Mouse (Mus musculus) kidney, adult 8-10 months (tissue): ENCODE results near the gene Hdac4.

Experiments used
- DNase-seq, 2 experiments: peaks; one replicate each; pipeline ENCODE4 v3.0.0; 2022

Gene Hdac4

DNA sequence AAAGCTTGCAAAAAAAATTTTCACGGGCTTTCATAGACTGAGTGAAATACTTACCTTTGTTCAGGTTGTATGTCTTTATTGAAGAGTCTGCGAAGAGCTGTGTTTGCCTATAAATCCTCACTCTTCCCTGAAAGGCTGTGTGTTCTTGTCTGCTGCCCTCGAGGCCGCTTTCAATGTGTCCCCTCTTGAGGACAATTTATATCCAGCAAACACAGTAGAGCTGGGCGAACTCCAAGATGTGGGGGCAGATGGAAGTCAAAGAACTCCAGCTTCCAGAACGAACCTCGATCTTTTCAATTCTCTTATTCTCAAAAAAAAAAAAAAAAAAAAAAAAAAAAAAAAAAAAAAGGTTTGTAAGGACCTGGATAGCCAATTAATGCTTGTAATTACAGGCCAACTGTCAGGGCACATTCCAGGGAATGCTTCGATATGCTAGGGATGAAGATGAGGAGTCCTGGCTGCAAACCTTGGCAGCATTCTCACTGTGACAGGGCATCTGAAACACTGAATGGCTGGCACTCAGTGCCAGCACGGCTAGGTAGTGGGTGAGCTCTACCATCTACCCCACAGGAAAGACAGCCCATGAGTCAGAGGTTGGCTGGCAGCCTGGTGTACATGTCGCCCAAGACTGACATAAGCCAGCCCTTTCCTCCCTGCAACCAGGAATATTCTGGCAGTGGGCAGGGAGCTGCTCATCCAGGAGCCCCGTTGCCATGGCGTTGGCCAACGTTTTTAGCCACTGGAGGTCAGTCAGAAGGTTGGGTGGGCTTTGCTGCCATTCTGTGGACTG, at the start of gene Hdac4:
Gene Hdac4 (minus strand): TSS at position 340 of the 790 bp plus-strand sequence.
- DNase-seq = no peak

DNA sequence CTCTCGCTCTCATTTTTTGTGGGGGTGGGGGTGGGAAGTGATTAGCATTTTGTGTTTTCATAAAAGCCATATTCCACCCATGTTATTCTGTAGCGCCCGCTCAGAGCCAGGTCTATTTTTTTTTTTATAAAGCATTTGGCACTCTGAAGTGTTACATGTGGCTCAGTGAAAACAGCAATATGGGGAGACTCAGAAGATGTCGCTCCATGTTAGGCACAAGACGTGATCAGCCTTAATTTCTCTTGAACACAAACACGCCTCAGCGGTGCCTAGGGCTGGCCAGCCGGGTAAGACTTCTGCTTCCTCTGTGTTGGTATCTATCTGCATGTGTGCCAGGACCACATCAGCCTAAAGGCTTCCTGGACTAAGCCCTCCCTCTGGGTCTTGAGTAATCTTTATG, 48.0 kb upstream of the Hdac4 start:
- DNase-seq = no peak

DNA sequence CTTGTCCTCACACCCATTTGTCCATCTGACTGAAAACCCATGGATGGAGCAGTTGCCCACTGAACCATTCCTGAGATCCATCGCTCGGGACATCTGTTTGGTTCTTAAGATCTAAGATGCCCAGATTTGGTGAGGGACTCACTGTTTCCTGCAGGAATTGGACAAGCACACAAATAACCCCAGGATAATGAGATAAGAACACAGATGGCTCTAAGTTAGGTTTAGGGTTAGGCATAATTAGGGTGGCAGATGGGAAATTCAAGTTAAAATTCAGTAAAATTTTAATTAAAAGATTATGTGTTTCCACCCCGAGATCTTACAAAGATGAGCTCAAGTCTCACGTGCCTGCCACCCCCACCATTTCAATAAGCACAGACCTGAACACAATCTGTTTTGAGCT, 44.6 kb upstream of the Hdac4 start:
- DNase-seq = no peak

DNA sequence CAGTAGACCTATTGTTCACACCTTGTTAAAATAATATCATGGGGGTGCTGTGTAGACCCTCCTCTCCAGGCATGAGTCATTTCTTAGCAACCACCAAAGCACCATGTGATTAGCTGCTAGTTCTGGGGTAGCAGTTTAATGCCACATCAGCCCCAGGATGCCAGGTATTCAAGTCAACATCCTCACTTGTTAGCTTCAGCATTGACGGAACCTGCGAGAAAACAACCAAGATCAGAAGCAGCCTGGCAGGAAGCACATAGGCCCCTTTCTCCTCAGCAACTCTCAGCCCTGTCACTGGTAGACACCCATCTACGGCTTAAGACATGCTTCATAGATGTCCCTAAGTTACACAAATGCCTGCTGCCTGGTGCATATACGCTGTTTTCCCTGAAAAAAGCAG, 40.1 kb upstream of the Hdac4 start:
- no peak for DNase-seq

DNA sequence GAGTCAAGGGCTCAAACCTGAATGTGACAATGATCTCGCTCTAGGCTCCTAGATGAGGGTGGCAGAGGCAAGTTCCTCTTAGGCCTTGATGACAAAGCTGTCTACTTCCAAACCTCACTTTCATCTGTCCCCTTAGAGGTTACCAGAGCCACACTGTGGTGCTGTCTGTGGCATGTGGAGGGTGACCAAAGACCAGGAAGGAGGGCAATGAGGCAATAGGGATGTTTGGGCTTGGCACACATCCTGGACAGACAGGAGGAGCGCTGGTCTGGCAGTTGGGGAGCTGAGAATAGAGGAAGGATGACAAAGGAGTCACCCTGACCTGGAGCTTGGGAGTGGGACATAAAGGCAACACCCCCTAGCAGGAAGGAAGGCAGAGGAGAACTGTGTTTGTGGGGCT, 29.8 kb upstream of the Hdac4 start:
- no peak for DNase-seq

DNA sequence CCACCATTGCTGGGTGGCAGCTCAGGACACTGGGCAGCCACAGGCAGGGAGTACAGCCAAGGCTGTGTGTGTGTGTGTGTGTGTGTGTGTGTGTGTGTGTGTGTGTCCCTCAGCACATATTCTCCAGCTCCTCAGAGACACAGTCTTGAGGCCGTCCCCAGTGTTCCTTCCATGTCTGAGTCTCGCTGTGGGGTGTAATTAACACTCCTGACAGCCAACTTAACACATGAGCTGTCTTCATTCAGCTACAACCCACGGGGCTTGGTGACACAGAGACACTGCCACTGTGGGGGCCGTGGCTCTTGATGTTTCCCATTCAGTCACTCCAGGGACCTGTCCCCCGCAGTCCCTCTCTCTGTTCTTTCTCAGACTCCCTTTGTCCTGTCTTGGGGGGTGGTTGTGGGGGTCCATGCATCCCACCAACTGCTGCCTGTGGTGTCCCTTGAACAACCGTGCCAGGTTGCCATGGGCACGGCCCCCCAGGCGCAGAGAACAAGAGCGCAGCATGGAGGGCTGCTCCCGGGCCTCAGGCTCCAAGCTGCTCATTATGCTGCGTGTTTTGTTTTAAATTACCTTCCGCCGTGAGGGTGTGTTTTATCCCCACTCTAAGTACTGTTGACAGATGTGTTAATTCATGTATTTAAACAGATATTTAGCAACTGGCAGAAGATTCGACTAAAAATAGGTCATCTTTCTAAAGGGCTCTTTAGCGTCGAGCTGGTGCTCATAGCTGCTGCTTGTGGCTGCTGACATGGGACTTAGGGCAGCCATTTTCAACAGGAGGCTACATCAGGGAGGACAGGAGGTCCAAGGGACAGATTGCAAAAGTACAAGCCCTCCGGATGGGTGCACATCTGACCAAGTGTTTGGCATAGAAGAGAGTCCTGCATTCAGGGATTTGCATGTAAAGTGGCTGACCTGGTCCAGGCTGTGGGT, 28.7 kb upstream of the Hdac4 start:
- DNase-seq = no peak

DNA sequence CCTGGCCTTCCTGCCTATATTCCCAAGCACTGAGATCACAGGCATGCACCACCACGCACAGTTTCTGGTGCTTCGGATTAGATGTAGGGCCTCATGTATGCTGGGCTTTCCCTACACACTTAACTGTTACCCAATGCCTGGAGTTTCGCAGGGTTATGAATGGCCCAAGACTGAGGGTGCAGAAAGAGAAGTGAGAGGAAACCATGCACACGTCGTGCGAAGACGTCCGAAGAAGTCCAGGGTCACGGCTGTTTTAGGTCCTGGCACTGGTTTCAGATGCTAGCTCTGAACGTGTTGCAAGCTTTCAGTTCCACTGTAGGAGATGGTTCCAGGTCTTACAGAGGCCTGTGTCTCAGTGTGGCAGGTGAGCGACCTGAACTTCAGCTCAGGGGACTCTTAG, 21.2 kb upstream of the Hdac4 start:
- no peak for DNase-seq

DNA sequence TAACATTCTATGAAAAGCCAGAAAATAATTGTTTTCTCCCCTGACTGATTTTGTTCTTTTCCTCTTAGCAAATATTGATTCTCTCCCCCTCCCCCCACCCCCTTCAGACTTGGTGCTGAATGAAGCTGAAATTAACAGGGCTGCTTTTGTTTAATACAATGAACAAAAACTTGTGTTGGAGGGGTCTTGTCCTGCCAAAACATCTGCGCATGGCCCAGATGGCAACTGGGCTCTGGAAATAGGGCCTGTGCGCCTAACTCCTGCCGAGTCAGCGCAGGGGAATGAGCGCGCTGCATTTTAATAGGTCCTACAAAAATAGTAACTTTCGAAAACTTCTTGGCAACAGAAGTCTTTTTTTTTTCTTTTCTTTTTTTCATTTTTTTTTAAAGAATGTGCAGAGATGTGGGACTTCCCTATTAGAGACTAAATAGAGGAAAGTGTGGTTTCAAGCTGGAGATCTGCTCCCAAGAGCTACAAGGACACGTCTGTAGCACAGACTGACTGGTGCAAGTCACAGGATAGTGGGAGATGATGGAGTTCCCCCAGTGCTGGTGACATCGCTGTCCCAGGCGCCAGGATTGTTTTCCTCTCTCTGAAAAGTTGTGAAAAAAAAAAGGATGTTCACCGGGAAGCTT, 20.6 kb upstream of the Hdac4 start:
- no peak for DNase-seq

DNA sequence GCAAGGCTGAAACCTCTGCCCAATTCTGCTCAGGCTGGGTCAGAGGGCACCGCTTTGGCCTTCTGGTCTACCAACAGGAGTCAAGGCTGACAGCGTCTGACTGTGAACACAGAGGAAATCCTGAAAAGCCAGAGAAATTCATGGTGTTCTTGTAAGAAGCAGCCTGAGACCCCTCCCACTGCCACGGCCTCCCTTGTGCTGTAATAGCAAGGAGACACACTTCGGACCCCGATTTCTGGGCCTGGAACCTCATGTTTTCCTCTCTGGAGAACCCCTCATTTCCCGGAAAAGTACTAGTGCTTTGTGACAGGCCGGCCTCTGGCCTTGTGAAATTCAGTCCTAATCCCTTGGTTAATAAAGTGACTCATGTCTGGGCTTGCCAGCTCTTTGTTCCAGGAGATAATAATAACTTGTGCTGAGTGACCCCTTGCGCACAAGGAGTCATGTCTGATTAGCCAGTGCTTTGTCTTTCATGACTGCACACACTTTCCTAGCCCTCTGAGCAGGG, 19.7 kb upstream of the Hdac4 start:
- DNase-seq = no peak

DNA sequence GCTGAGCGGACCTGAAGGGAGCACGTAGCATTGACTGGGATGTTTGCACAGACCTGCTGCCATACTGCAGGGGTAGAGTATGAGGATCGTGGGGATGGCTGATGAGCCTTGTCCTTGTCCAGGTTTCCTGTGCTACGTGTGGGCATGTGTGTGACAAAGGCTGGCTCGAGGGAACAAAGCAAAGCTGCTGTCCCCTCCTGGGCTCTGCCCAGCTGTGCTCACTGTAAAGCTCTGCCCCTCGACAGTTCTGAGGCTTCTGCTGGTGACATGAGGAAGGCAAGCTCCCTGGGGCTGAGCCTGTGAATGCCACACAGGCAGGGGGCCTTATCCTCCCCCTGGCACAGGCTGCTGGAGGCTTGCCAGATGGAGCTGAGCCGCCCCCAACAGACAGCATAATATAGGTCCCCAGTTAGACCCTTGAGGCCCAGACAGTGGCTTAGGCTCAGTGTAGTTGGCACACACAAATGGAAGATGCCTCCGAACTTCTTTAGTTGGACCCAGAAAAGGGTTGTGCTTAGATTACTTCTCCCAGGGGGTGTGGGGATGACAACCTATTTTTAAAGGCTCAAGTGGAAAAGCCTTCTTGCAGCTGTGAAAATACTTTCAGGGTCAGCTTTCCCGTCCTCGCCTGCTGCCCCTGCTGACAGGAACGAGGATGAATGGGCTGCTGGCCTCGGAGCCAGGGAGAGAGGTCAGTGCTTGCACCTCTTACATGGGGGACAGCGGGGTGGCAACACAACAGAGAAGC, 16.7 kb upstream of the Hdac4 start:
- no peak for DNase-seq

DNA sequence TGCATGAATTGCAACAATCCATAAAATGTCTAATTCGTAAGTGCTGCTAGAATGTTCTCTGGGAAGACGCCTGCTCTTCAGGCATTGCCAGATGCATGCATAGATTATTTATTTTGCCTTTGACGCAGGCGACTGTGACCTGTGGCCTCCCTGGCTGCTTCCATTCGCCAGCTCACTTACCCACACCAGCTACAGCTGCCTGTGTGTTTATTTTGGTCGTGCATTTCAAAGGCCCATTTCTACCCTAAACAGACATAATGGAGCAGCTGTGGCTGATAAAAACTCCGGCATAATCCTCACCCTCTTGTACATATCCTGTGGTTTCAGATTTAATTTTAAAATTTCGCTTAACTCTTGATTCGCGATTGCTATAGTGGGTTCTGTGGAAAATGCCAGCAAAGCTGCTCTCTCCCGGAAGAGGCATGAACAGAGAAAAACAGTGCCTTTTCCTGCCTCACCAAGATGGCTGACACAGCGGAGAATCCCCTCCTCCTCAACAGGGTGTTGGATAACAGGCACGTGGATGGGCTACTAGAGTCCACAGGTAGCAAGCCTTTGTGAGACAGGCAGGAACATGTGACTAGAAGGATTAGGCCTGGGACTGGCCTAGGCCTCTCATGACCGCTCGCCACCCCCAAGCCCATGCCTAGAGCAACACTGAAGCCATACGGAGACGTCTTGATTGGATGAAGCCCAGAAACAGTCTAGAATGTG, 7.3 kb upstream of the Hdac4 start:
- DNase-seq = no peak

DNA sequence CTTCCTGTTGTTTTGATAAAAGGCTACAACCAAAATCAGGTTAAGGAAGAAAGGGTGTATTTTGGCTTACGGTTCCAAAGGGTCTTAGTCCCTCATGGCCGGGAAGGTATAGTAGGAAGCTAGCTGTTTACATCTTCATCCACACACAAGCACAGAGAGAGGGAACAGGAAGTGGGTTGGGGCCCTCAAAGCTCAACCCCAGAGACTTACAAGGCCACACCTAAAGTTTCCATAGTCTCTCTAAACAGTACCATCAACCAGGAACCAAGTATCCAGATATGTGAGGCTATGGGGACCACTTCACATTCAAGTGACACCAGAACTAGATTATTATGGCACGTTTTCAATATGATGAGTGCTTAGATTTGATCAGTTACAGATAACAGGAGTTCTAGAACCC, 5.0 kb downstream of the Hdac4 start:
- no peak for DNase-seq

DNA sequence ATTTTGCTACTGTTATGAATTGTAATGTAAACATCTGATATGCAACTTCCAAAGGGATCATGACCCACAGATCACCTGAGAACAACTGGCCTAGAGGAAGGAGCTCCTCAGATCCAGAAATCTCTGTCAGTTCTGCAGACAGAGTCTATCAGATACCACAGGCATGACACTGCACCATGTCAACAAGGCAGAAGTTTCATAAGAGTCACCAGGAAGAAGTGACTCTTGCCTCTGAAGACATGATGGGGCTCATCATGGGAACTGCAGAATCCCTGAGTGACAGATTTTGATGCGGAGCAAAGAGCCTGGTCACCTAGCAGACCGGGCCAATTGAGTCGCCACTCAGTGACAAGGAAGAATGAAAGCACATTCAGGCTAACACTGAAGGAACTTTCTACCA, 8.4 kb downstream of the Hdac4 start:
- DNase-seq = no peak

DNA sequence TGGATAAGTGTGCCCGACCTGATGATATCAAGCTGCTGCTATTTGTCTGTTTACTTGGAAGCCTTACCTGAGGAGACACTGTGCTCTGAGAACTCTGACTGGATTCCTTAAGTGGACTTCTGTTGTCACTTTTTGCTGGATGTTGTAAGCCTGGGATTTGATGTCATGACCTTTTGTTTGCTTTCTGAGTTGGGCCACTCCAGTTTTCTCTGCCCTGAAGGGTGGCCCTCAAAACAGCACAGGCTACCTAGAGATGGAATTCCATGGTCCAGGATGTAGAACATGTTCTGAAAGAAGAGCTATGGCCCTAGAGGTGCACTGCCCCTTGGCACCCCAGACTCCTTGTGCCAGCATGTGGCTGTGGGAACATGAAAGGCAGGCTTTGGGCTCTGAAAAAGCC, 10.9 kb downstream of the Hdac4 start:
- no peak for DNase-seq

DNA sequence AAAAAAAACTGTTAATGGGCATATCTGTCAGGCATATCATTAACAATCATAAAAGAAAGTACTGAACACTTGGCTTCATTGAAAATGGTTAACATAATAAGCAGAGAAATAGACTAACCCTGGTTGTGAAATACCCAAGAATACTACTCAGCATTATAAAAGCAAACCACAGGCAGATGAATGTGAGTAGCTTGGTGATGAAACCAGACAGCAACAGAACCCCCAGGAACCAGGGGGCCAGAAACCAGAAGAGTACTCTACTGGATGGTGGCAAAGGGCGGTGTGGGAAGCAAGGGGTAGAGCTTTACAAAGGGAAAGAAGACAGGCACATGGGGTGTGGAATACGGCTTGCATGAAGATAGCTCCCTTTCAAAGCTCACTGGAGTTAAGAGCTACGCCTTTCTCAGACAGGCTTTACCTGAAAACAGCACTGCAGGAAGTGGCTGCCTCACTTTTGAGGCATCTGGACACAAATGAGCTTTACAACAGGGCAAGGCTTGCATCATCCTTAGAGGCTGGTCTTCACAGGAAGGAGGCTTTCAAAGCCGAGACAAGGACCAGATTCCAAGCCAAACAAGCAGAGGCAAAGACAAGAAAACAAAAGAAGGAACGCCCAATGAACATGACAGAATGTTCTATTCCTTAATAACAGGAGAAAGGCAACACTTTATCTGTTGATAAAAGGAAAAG, 12.3 kb downstream of the Hdac4 start:
- no peak for DNase-seq

DNA sequence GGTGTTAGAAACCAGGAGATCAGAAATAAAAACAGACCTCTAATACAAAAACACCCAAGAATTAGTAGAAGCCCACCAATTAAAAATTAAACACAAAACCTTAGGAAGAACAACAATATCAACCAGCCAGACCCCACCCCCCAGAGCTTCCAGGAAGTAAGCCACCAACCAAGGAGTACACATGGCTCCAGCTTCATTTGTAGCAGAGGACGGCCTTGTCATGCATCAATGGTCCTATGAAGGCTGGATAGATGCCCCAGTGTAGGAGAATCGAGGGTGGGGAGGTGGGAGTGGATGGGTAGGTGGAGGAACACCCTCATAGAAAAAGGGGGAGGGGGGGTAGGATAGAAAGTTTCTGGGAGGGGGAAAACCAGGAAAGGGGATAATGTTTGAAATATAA, 13.5 kb downstream of the Hdac4 start:
- no peak for DNase-seq

DNA sequence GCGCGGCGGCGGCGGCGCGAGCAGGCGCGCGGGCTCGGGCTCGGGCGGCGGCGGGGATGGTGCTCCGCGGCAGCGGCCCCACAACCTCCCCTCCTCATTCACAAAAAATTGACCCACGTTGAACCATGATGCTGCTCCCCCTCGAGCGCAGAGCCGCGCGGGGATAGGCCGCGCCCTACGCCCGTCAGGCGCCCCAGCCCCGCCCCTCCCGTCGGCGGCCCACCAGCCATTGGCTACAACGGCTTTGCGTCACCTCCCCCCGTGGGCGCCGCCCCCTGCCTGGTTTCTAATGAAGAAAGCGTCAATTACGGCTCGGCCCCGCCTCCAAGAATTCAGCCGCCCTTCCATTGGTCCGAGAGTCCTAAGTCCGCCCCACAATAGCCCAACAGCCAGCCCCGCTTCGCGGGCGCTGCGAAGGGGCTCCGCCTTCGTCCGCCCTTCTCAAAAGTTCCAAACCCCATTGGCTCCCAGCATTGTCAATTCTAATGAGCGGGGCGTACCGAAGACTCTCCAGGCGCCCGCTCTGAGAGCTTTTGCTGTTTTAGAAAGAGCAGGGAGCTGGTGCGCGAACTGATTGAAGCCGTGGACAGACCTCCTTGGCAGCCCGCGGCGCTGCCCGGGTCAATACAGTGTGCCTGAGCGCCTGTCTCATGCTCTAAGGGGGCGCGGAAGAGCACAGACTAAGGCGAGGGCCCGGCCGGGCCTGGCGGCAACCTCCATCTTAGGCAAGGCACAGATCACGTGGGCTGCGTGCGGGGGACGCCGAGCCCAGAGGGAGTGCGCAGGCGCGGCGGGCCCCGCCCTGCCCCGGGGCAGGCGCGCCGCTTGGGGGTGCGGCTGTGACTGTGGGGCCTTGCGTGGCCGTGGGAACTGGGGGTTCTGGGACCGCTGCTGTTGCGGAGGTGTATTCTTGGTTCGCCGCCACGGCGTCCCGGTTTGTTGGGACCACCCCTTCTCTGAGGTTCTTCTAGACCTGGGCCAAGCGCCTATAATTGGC, 15.1 kb downstream of the Hdac4 start:
- DNase-seq = peak; percentile 100

DNA sequence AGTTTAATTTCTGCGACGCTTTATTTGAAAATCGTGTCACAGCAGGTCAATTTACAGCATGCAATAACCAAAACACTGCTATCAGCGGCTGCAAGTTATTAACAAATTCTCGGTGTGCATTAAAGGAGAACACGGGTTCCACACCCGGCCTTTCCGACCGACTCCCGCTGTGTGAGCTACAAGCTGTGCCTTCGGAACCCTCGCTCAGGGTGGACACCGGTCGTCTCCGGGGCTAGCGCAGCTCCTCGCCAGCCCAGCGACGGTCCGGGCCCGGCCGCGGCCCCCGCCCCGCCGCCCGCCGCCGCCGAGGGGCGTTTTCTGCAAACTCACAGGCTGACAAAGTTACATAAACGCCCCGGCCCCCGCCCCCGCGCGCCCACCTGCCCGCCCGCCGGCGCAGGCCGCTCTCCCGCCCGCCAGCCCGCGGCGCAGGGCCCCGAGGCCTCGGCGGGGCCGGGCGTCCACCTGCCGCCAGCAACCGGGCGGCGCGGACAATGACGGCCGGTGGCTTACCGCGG, 16.0 kb downstream of the Hdac4 start:
- DNase-seq = peak; percentile 37 to 49

DNA sequence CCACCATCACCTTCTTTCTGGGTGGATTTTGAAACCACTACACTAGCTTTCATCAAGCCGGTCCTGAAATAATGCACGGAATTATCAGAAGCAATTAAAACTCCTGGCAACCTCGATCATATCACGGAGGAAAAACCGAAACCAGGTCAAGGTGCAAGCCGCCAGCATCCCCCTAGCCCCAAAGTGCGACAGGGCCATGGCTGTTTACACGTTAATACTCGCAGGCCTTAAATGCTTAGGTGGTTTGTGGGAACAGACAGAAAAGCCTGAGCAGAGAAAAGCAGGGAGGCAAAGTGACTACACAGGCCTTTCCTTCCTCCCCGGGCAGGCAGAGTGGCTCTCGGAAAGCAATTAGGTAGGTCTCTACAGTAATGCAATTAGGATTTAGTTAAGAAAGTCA, 16.4 kb downstream of the Hdac4 start:
- peak; percentile 17 to 26 for DNase-seq
